Mouse (Mus musculus) megakaryocyte, embryonic 14.5 days (primary cell): ENCODE results near the gene Ly6g6c.

ENCODE experiments used
- FLI1 ChIP-seq: IDR thresholded peaks from 2 replicates; pipeline ENCODE4 v1.6.1; 2012; ENCODE audit warnings: low read length, inconsistent platforms, mixed read lengths
- GATA1 ChIP-seq: IDR thresholded peaks from 3 replicates; pipeline ENCODE4 v1.6.1; 2012; ENCODE audit warnings: mixed read lengths, low read length, inconsistent platforms, borderline replicate concordance

DNA sequence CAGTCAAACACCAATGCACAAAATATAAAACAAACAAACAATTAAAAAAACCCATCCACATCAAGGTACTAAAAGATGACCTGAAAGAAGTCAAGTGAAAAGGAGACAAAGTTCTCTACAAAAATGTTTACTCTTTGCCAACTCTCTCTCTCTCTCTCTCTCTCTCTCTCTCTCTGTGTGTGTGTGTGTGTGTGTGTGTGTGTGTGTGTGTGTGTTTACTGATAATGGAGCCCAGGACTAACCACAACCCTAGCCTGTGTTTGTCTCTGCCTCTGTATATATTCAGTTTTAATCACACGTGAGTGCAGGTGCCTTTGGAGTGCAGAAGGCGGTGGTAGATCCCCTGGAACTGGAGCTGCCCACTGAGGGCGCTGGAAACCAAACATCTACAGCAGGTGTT is 8.1 kb upstream of the Ly6g6c start:
- TF ChIP-seq GATA1 (no peak), FLI1 (no peak)
